Mouse (Mus musculus): ENCODE measurements at regions not wholly inside any gene's neighbourhood (a gene's known extent, or its start where the extent isn't known, plus 50 kb on each side); places are given as distances from the start of the nearest gene placed in this dataset.

DNA sequence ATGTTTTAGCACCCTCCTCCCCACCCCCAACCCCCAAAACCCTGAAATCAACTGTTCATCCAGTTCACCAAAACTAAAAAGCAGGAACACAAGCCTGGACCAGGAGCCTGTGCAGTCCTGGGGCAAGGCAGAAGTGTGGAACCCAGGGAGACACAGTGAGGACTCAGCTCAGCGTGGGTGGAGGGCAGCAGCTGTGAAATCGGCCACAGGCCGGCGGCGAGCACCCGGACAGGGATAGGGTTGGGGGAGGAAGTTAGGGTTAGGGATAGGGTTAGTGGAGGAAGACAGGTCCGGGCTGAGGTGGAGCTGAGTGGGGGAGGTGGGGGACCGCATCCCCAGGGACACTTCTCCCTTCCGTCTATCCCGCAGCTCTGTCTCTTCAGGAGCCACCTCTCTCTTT is 102.5 kb upstream of the Bach2 start:
- H3K79me2 ChIP-seq (ENCODE audit: control insufficient read depth, insufficient read depth, low read length, poor library complexity) = no peaks in the 10 kb centered on the region
- no peak overlapping the region for H3K9ac ChIP-seq (ENCODE audit: control insufficient read depth, low read depth, low read length, poor library complexity, severe bottlenecking)
- H3K9me3 ChIP-seq (replicated peaks; ENCODE audit: insufficient read depth, low read length) = no peaks in the 10 kb centered on the region
- no peaks in the 10 kb centered on the region for H3K36me3 ChIP-seq (ENCODE audit: control insufficient read depth in 1 of 2, insufficient read depth in 2 of 2, low read length in 2 of 2)
- no peak overlapping the region for H3K4me3 ChIP-seq (ENCODE audit: control insufficient read depth in 1 of 2, insufficient read depth in 1 of 2, low read depth in 2 of 2, low read length in 2 of 2)
- no peak for TF ChIP-seq MYC (IDR thresholded peaks at IDR 0.05; ENCODE audit: low read depth, low read length)
- H3K27me3 ChIP-seq (ENCODE audit: control insufficient read depth in 1 of 2, insufficient read depth in 2 of 2, low read length in 2 of 2) = no peaks in the 10 kb centered on the region; a peak in 2 of 4 replicates
- no peaks in the 10 kb centered on the region for H3K4me1 ChIP-seq (ENCODE audit: control insufficient read depth in 1 of 2, insufficient read depth in 2 of 2, low read length in 2 of 2)
- no peak overlapping the region for H3K27ac ChIP-seq (ENCODE audit: control insufficient read depth, low read depth, low read length)
- DNase-seq (ENCODE audit: low read depth, low spot score) = no peak

DNA sequence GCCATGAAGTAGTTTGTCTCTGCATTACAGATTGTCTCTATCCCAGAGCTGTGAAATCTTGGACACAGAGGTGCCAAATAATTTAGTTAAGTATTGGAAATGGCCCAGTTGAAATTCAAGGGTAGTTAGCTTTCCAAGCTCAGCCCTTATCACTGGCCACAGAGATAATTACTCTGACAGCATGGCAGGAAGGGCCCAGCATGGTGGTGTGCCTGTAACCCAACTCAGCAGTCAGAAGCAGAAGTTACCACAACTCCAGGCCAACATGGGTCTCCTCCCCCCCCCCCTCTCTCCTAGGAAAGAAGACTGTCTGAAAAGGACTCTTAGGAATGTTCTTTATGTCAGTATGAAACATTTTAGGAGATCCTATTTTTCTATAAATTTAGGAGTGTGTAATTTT is 101.4 kb upstream of the Bach2 start:
- no peaks in the 10 kb centered on the region for H3K36me3 ChIP-seq (ENCODE audit: control insufficient read depth in 1 of 2, insufficient read depth in 2 of 2, low read length in 2 of 2)

DNA sequence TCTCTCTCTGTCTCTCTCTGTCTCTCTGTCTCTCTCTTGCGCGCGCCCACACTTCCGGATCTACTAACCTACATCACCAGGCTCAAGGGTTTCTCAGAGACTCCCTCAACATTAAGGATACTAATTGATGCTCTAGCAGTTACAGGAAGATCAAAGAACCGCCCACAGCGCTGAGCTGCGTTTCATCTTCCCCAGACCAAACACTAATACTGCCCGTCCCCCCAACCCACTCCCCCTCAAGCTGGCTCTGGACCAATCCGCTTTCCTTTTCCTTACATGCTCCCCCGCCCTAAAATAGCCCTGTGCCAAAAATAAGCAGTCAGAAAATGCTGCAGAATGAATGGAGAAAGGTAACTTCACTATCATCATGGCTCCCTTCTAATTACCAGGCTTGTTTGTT is 100.6 kb upstream of the Bach2 start:
- Histone ChIP-seq H3K36me3 (ENCODE audit: control insufficient read depth in 1 of 2, insufficient read depth in 2 of 2, low read length in 2 of 2) (no peaks in the 10 kb centered on the region), H3K9me3 (replicated peaks; ENCODE audit: insufficient read depth, low read length) (no peaks in the 10 kb centered on the region), H3K27me3 (ENCODE audit: control insufficient read depth in 1 of 2, insufficient read depth in 2 of 2, low read length in 2 of 2) (peaks cover 0 to 3% of the 10 kb centered on the region in 2 experiments; a peak in 2 of 4 replicates), H3K4me3 (ENCODE audit: control insufficient read depth in 1 of 2, insufficient read depth in 1 of 2, low read depth in 2 of 2, low read length in 2 of 2) (no peak overlapping the region), H3K9ac (ENCODE audit: control insufficient read depth, low read depth, low read length, poor library complexity, severe bottlenecking) (no peak overlapping the region), H3K27ac (ENCODE audit: control insufficient read depth, low read depth, low read length) (no peak overlapping the region), H3K4me1 (ENCODE audit: control insufficient read depth in 1 of 2, insufficient read depth in 2 of 2, low read length in 2 of 2) (no peaks in the 10 kb centered on the region), H3K79me2 (ENCODE audit: control insufficient read depth, insufficient read depth, low read length, poor library complexity) (no peaks in the 10 kb centered on the region)
- no peak for DNase-seq (ENCODE audit: low read depth, low spot score)
- TF ChIP-seq ZMIZ1 (IDR thresholded peaks at IDR 0.05; ENCODE audit: low read depth, low read length) (no peak), TAL1 (IDR thresholded peaks at IDR 0.05; ENCODE audit: low read length) (no peak), MXI1 (IDR thresholded peaks at IDR 0.05; ENCODE audit: low read depth, low read length) (no peak), CTCF (IDR thresholded peaks at IDR 0.05 in 2 of 3, conservative IDR thresholded peaks at IDR 0.05 in 1 of 3; ENCODE audit: control insufficient read depth in 1 of 3, insufficient read depth in 1 of 3, low read depth in 2 of 3, low read length in 3 of 3, poor library complexity in 1 of 3, severe bottlenecking in 1 of 3) (no peak), SMC3 (IDR thresholded peaks at IDR 0.05; ENCODE audit: low read depth, low read length) (no peak), NELFE (IDR thresholded peaks at IDR 0.05; ENCODE audit: low read depth, low read length) (no peak), CHD2 (IDR thresholded peaks at IDR 0.05; ENCODE audit: low read length) (no peak), GABPA (IDR thresholded peaks at IDR 0.05; ENCODE audit: low read depth, low read length) (no peak), BHLHE40 (IDR thresholded peaks at IDR 0.05; ENCODE audit: borderline replicate concordance, low read depth, low read length) (no peak), MAZ (IDR thresholded peaks at IDR 0.05; ENCODE audit: low read depth, low read length) (no peak), SIN3A (IDR thresholded peaks at IDR 0.05; ENCODE audit: low read length) (no peak), USF1 (IDR thresholded peaks at IDR 0.05; ENCODE audit: low read depth, low read length) (no peak), TCF12 (IDR thresholded peaks at IDR 0.05; ENCODE audit: low read depth, low read length) (no peak), ELF1 (IDR thresholded peaks at IDR 0.05; ENCODE audit: low read depth, low read length) (no peak), NRF1 (IDR thresholded peaks at IDR 0.05; ENCODE audit: insufficient read depth, low read depth, low read length, poor library complexity, severe bottlenecking) (no peak), ETS1 (IDR thresholded peaks at IDR 0.05; ENCODE audit: low read depth, low read length) (no peak), MAX (IDR thresholded peaks at IDR 0.05; ENCODE audit: low read length) (no peak)

More for the DNA sequence above, 101.4 kb upstream of the Bach2 start:
- TF ChIP-seq MXI1 (IDR thresholded peaks at IDR 0.05; ENCODE audit: low read depth, low read length) = no peak
- no peak for TF ChIP-seq GABPA (IDR thresholded peaks at IDR 0.05; ENCODE audit: low read depth, low read length)
- TF ChIP-seq ZNF384 (IDR thresholded peaks at IDR 0.05; ENCODE audit: low read depth, low read length) = no peak
- TF ChIP-seq SMC3 (IDR thresholded peaks at IDR 0.05; ENCODE audit: low read depth, low read length) = no peak
- TF ChIP-seq UBTF (IDR thresholded peaks at IDR 0.05; ENCODE audit: borderline replicate concordance, insufficient read depth, low read depth, low read length) = no peak
- no peak for TF ChIP-seq POLR2A (IDR thresholded peaks at IDR 0.05; ENCODE audit: control insufficient read depth in 1 of 2, insufficient read depth in 1 of 2, low read depth in 1 of 2, low read length in 2 of 2, poor library complexity in 1 of 2)
- TF ChIP-seq TCF12 (IDR thresholded peaks at IDR 0.05; ENCODE audit: low read depth, low read length) = no peak
- no peak for TF ChIP-seq MAX (IDR thresholded peaks at IDR 0.05; ENCODE audit: low read length)
- TF ChIP-seq NRF1 (IDR thresholded peaks at IDR 0.05; ENCODE audit: insufficient read depth, low read depth, low read length, poor library complexity, severe bottlenecking) = no peak
- no peak for TF ChIP-seq EP300 (IDR thresholded peaks at IDR 0.05; ENCODE audit: low read depth in 1 of 2, low read length in 2 of 2)
- no peak for TF ChIP-seq KAT2A (conservative IDR thresholded peaks at IDR 0.05; ENCODE audit: low read depth, low read length)
- no peak for TF ChIP-seq ZKSCAN1 (IDR thresholded peaks at IDR 0.05; ENCODE audit: low read depth, low read length)
- TF ChIP-seq POLR2AphosphoS5 (IDR thresholded peaks at IDR 0.05; ENCODE audit: borderline replicate concordance, low read depth, low read length) = no peak
- TF ChIP-seq CHD2 (IDR thresholded peaks at IDR 0.05; ENCODE audit: low read length) = no peak
- TF ChIP-seq TAL1 (IDR thresholded peaks at IDR 0.05; ENCODE audit: low read length) = no peak
- no peak for TF ChIP-seq E2F4 (IDR thresholded peaks at IDR 0.05; ENCODE audit: borderline replicate concordance, low read depth, low read length)
- no peak for TF ChIP-seq USF1 (IDR thresholded peaks at IDR 0.05; ENCODE audit: low read depth, low read length)
- TF ChIP-seq MAFK (IDR thresholded peaks at IDR 0.05; ENCODE audit: borderline replicate concordance, low read depth, low read length) = no peak
- no peak for TF ChIP-seq GATA1 (IDR thresholded peaks at IDR 0.05; ENCODE audit: low read depth, low read length)
- TF ChIP-seq MAZ (IDR thresholded peaks at IDR 0.05; ENCODE audit: low read depth, low read length) = no peak
- no peak for DNase-seq (ENCODE audit: low read depth, low spot score)
- H3K79me2 ChIP-seq (ENCODE audit: control insufficient read depth, insufficient read depth, low read length, poor library complexity) = no peaks in the 10 kb centered on the region
- H3K4me3 ChIP-seq (ENCODE audit: control insufficient read depth in 1 of 2, insufficient read depth in 1 of 2, low read depth in 2 of 2, low read length in 2 of 2) = no peak overlapping the region
- no peak overlapping the region for H3K27ac ChIP-seq (ENCODE audit: control insufficient read depth, low read depth, low read length)
- H3K9ac ChIP-seq (ENCODE audit: control insufficient read depth, low read depth, low read length, poor library complexity, severe bottlenecking) = no peak overlapping the region
- no peaks in the 10 kb centered on the region for H3K9me3 ChIP-seq (replicated peaks; ENCODE audit: insufficient read depth, low read length)
- H3K27me3 ChIP-seq (ENCODE audit: control insufficient read depth in 1 of 2, insufficient read depth in 2 of 2, low read length in 2 of 2) = peaks cover 0 to 3% of the 10 kb centered on the region in 2 experiments; a peak in 2 of 4 replicates
- H3K4me1 ChIP-seq (ENCODE audit: control insufficient read depth in 1 of 2, insufficient read depth in 2 of 2, low read length in 2 of 2) = no peaks in the 10 kb centered on the region

Data from MEL (cell line).